Mouse (Mus musculus) cerebellum, adult 11-12 months (tissue): ENCODE measurements around the gene Hoxa13.

Experiments
- DNase-seq: peaks from one replicate; pipeline ENCODE4 v3.0.0; 2022

The Hoxa13 gene

GRCm38 (mm10) chr6:52249415-52249738, 11.3 kb downstream of the Hoxa13 start:
- DNase-seq: no peak

GRCm38 (mm10) chr6:52248638-52249414, 11.9 kb downstream of the Hoxa13 start:
- DNase-seq: no peak

- DNase-seq: no peak
Measured at GRCm38 (mm10) chr6:52247766-52248637, 12.7 kb downstream of the Hoxa13 start.

GRCm38 (mm10) chr6:52246916-52247315, 13.8 kb downstream of the Hoxa13 start:
- no peak for DNase-seq

- no peak for DNase-seq
Measured at GRCm38 (mm10) chr6:52246403-52246803, 14.3 kb downstream of the Hoxa13 start.

GRCm38 (mm10) chr6:52245757-52246142, 14.9 kb downstream of the Hoxa13 start, which contains the start of gene Hoxa11:
Gene Hoxa11, minus strand, starts transcription at chr6:52245810.
- DNase-seq: no peak

GRCm38 (mm10) chr6:52245040-52245756, 15.5 kb downstream of the Hoxa13 start:
- no peak for DNase-seq

- DNase-seq: no peak
Measured at GRCm38 (mm10) chr6:52244471-52245039, 16.1 kb downstream of the Hoxa13 start.

GRCm38 (mm10) chr6:52243681-52244121, 17.0 kb downstream of the Hoxa13 start:
- no peak for DNase-seq

GRCm38 (mm10) chr6:52242801-52243332, 17.8 kb downstream of the Hoxa13 start:
- DNase-seq: no peak

GRCm38 (mm10) chr6:52241001-52241621, 19.6 kb downstream of the Hoxa13 start:
- DNase-seq: no peak

- no peak for DNase-seq
Measured at GRCm38 (mm10) chr6:52240389-52241000, 20.2 kb downstream of the Hoxa13 start, which contains the start of gene Hoxa10. Gene Hoxa10, minus strand, starts transcription at chr6:52240854.

GRCm38 (mm10) chr6:52239625-52240388, 20.9 kb downstream of the Hoxa13 start:
- no peak for DNase-seq

GRCm38 (mm10) chr6:52238976-52239375, 21.7 kb downstream of the Hoxa13 start:
- no peak for DNase-seq

GRCm38 (mm10) chr6:52238155-52238545, 22.5 kb downstream of the Hoxa13 start:
- no peak for DNase-seq

- no peak for DNase-seq
Measured at GRCm38 (mm10) chr6:52237346-52238154, 23.1 kb downstream of the Hoxa13 start.

GRCm38 (mm10) chr6:52236806-52237205, 23.9 kb downstream of the Hoxa13 start:
- no peak for DNase-seq

GRCm38 (mm10) chr6:52235866-52236265, 24.8 kb downstream of the Hoxa13 start:
- no peak for DNase-seq

- DNase-seq: no peak
Measured at GRCm38 (mm10) chr6:52235267-52235666, 25.4 kb downstream of the Hoxa13 start.
